Mouse (Mus musculus) spleen, adult 2 months (tissue): ENCODE results near the gene Rrp15. TPM values are rescaled to one million over a fixed set of nuclear protein-coding genes. Genes with fewer than 3 reads are reported as not detected.

ENCODE experiments used
- DNase-seq, 2 experiments: peaks; one replicate each; pipeline versions ENCODE4 v3.0.0 to v3.0.0-alpha.2; 2012 to 2021; ENCODE audit warnings: low spot score in 2 of 2, low read depth in 1 of 2
- H3K27ac ChIP-seq: fragments of 200-500 bp; 2 replicates; pipeline ENCODE4 v1.5.1; 2012; ENCODE audit warnings: low read length, inconsistent platforms; ENCODE audit not compliant: insufficient read depth
- H3K27me3 ChIP-seq: fragments of 200-500 bp; 2 replicates; pipeline ENCODE4 v1.6.1; 2012; ENCODE audit warnings: mild to moderate bottlenecking, moderate library complexity, low read length, inconsistent platforms; ENCODE audit not compliant: control insufficient read depth, insufficient read depth
- H3K36me3 ChIP-seq: fragments of 200-500 bp; 2 replicates; pipeline ENCODE4 v1.6.1; 2012; ENCODE audit warnings: mild to moderate bottlenecking, low read length, inconsistent platforms; ENCODE audit not compliant: control insufficient read depth, insufficient read depth
- H3K4me1 ChIP-seq: fragments of 200-500 bp; 2 replicates; pipeline ENCODE4 v1.6.1; 2011; ENCODE audit warnings: inconsistent platforms; ENCODE audit not compliant: control insufficient read depth, insufficient read depth, insufficient read length
- H3K4me3 ChIP-seq: fragments of 200-500 bp; 2 replicates; pipeline ENCODE4 v1.5.1; 2011; ENCODE audit warnings: mild to moderate bottlenecking, inconsistent platforms; ENCODE audit not compliant: insufficient read depth, insufficient read length; ENCODE audit errors: extremely low read depth
- CTCF ChIP-seq: fragments of 200-500 bp; IDR thresholded peaks from 2 replicates; pipeline ENCODE4 v1.5.1; 2011; ENCODE audit warnings: mild to moderate bottlenecking, inconsistent platforms; ENCODE audit not compliant: insufficient read depth, insufficient read length, insufficient replicate concordance; ENCODE audit errors: extremely low read depth
- POLR2A ChIP-seq: fragments of 200-500 bp; IDR thresholded peaks from 2 replicates; pipeline ENCODE4 v1.6.1; 2011; ENCODE audit warnings: low read depth, low read length, inconsistent platforms
- WGBS: fragments of 180-500 bp; shearing (Covaris S2); methylation state at CpG from one replicate; pipeline ENCODE4 v1.1.7; 2018; 5-methylcytosine and 5-hydroxymethylcytosine counted together
- polyA plus RNA-seq: library from polyadenylated mRNA; depleted of rRNA; stranded (reverse); fragments of >200 nt; gene quantifications from 2 replicates; pipeline ENCODE4 v1.2.3, GENCODE M21; 2012

The Rrp15 gene
- polyA plus RNA-seq, 1 experiment, result 2.3 TPM

GRCm38 (mm10) chr1:186695361-186695760, 53.8 kb downstream of the Rrp15 start:
- Histone ChIP-seq H3K27me3 (no peaks in the 10 kb centered on the region), H3K36me3 (no peaks in the 10 kb centered on the region), H3K4me3 (no peak overlapping the region), H3K4me1 (no peaks in the 10 kb centered on the region), H3K27ac (no peak overlapping the region)
- no peak for TF ChIP-seq POLR2A
- no peak for TF ChIP-seq CTCF
- DNase-seq, result no peak
- 81% methylated on average over 4 of the region's 4 CpGs for WGBS

- H3K27me3 ChIP-seq, result no peaks in the 10 kb centered on the region
- H3K4me1 ChIP-seq, result no peaks in the 10 kb centered on the region
- H3K4me3 ChIP-seq, result no peak overlapping the region
- H3K36me3 ChIP-seq, result no peaks in the 10 kb centered on the region
- H3K27ac ChIP-seq, result no peak overlapping the region
- WGBS, result 83% methylated on average over 4 of the region's 4 CpGs
- DNase-seq, result no peak
- no peak for TF ChIP-seq CTCF
- TF ChIP-seq POLR2A, result no peak
Measured at GRCm38 (mm10) chr1:186692370-186692769, 56.8 kb downstream of the Rrp15 start.

DNA sequence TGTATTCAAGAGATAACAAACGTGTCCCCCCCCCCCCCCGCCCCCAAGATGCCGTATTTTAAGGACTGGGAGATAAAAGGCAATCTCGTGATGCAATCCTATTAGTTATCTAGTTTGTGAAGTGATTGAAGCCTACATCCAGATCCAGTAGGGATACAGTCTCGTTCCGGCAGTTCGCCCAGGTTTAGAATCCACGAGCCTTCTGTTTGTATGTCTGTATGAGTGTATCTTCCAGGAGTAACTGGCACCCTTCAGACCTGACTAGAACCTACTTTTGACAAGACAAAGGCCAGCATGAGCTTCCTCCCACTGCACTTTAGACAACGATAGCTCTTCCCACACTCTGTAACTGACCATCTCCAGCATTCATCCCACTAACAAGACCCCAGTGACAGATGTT, 57.5 kb downstream of the Rrp15 start:
- DNase-seq, result no peak
- H3K27me3 ChIP-seq, result no peaks in the 10 kb centered on the region
- H3K36me3 ChIP-seq, result no peaks in the 10 kb centered on the region
- H3K4me3 ChIP-seq, result no peak overlapping the region
- 88% methylated on average over 9 of the region's 9 CpGs for WGBS
- H3K4me1 ChIP-seq, result no peaks in the 10 kb centered on the region
- TF ChIP-seq CTCF (no peak), POLR2A (no peak)
- H3K27ac ChIP-seq, result no peak overlapping the region

DNA sequence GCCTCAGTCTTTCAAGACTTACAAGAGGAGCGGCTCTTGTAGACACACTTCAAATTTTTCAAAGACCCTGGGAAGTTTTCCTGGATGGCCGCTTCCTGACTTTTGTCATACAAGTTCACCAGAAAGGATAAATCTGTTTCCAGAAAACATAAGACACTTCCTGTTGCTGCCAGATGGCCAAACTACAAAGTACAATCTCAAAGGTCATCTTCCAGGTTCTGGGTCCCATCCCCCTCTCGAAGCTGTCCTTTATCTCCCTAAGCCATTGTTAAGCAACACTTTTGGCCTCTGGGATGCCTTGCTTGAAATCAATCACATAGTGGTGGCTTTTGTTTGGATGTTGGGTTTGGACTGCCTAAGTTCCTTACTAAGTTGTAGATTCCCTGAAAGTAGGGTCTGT, 65.1 kb downstream of the Rrp15 start:
- WGBS, result 73% methylated on average over 3 of the region's 3 CpGs
- no peak for TF ChIP-seq POLR2A
- TF ChIP-seq CTCF, result no peak

GRCm38 (mm10) chr1:186682606-186683005, 66.6 kb downstream of the Rrp15 start:
- TF ChIP-seq CTCF (no peak), POLR2A (no peak)
- 73% methylated on average over 7 of the region's 7 CpGs for WGBS
- no peaks in the 10 kb centered on the region for H3K36me3 ChIP-seq

More for the DNA sequence above, 65.1 kb downstream of the Rrp15 start:
- no peaks in the 10 kb centered on the region for H3K27me3 ChIP-seq
- no peak overlapping the region for H3K27ac ChIP-seq
- no peak for DNase-seq
- H3K4me3 ChIP-seq, result no peak overlapping the region
- H3K36me3 ChIP-seq, result no peaks in the 10 kb centered on the region
- no peaks in the 10 kb centered on the region for H3K4me1 ChIP-seq

DNA sequence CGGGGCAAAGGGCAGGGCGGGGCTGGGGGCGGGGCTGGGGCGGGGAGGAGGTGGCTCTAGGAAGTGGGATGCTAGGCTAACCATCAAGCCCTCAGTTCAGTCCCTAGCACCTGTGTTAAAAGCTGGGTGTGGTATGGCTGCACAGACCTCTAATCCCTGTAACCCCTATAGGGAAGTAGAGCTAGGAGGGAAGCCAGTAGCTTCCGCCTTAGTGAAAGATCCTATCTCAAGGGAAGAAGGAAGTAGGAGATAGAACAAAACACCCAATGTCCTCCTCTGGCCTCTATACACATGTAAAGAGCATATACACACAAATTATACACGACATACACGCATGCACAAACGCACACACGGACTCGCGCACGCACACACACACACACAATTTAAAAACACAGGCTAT, 71.5 kb downstream of the Rrp15 start:
- WGBS, result 82% methylated on average over 12 of the region's 12 CpGs
- H3K27me3 ChIP-seq, result no peaks in the 10 kb centered on the region
- H3K36me3 ChIP-seq, result no peaks in the 10 kb centered on the region
- no peaks in the 10 kb centered on the region for H3K4me1 ChIP-seq
- TF ChIP-seq POLR2A, result no peak
- TF ChIP-seq CTCF, result no peak
- no peak overlapping the region for H3K27ac ChIP-seq
- no peak for DNase-seq
- no peak overlapping the region for H3K4me3 ChIP-seq

More at GRCm38 (mm10) chr1:186682606-186683005, 66.6 kb downstream of the Rrp15 start:
- Histone ChIP-seq H3K27ac (no peak overlapping the region), H3K4me3 (no peak overlapping the region), H3K27me3 (no peaks in the 10 kb centered on the region), H3K4me1 (no peaks in the 10 kb centered on the region)
- no peak for DNase-seq

- Histone ChIP-seq H3K36me3 (no peaks in the 10 kb centered on the region), H3K27ac (no peak overlapping the region), H3K4me3 (no peak overlapping the region), H3K4me1 (no peaks in the 10 kb centered on the region), H3K27me3 (no peaks in the 10 kb centered on the region)
- TF ChIP-seq POLR2A (no peak), CTCF (no peak)
- 74% methylated on average over 5 of the region's 5 CpGs for WGBS
- DNase-seq, result no peak
Measured at GRCm38 (mm10) chr1:186676199-186676598, 73.0 kb downstream of the Rrp15 start.
